Mouse (Mus musculus) liver, embryonic 11.5 days (tissue): ENCODE results near the gene Ccdc57. TPM values are rescaled to one million over a fixed set of nuclear protein-coding genes. Genes with fewer than 3 reads are reported as not detected.
A peak's percentile ranks its signal among the peaks of the same experiment; 100 is the strongest.
"Not testable (repeated sequence)": the region's sequence is repeated elsewhere in the genome, so short reads cannot be mapped to it uniquely, and the experiment has no call there.

ENCODE experiments used
- ATAC-seq: fragments of 200-750 bp; cut with Nextera tagmentation; replicated peaks from 2 replicates; pipeline ENCODE4 v1.8.0; 2017; ENCODE audit warnings: moderate number of reproducible peaks, mild to moderate bottlenecking, moderate TSS enrichment, moderate library complexity; ENCODE audit not compliant: low FRiP score
- DNase-seq: peaks from one replicate; pipeline ENCODE4 v3.0.0-alpha.2; 2017; ENCODE audit warnings: low spot score
- H3K27ac ChIP-seq: fragments of 300-500 bp; sonication (generic); 2 replicates; pipeline ENCODE4 v1.5.1; 2014; ENCODE audit warnings: mild to moderate bottlenecking, low read depth, low read length, control low read depth
- H3K27me3 ChIP-seq: fragments of 300-500 bp; sonication (generic); replicated peaks from 2 replicates; pipeline ENCODE4 v1.6.1; 2014; ENCODE audit warnings: low read length, mixed read lengths; ENCODE audit not compliant: control insufficient read depth, insufficient read depth
- H3K36me3 ChIP-seq: fragments of 300-500 bp; sonication (generic); 2 replicates; pipeline ENCODE4 v1.6.1; 2014; ENCODE audit warnings: mild to moderate bottlenecking, low read length, moderate library complexity, mixed read lengths; ENCODE audit not compliant: control insufficient read depth, insufficient read depth
- H3K4me1 ChIP-seq: fragments of 300-500 bp; sonication (generic); replicated peaks from 2 replicates; pipeline ENCODE4 v1.6.1; 2014; ENCODE audit warnings: low read length, mixed read lengths; ENCODE audit not compliant: control insufficient read depth, insufficient read depth
- H3K4me2 ChIP-seq: fragments of 300-500 bp; sonication (generic); 2 replicates; pipeline ENCODE4 v1.6.1; 2014; ENCODE audit warnings: mild to moderate bottlenecking, control low read depth, moderate library complexity
- H3K4me3 ChIP-seq: fragments of 300-500 bp; sonication (generic); 2 replicates; pipeline ENCODE4 v1.5.1; 2014; ENCODE audit warnings: low read depth, low read length, control low read depth
- H3K9ac ChIP-seq: fragments of 300-500 bp; sonication (generic); 2 replicates; pipeline ENCODE4 v1.6.1; 2014; ENCODE audit warnings: low read depth, low read length, control low read depth
- H3K9me3 ChIP-seq: fragments of 300-500 bp; sonication (generic); 2 replicates; pipeline ENCODE4 v1.6.1; 2016; ENCODE audit warnings: low read length, inconsistent platforms, mixed read lengths; ENCODE audit not compliant: control insufficient read depth
- WGBS: fragments of 180-500 bp; shearing (Covaris S2); extraction: QIAGEN DNeasy Blood & Tissue Kit; methylation state at CpG from one replicate; pipeline ENCODE4 v1.1.7; 2014; 5-methylcytosine and 5-hydroxymethylcytosine counted together
- polyA plus RNA-seq: library from polyadenylated mRNA; unstranded; fragments of >200 nt; fragmentation: Nextera tagmentation; extraction: Ambion mirVana; gene quantifications from 2 replicates; pipeline ENCODE4 v1.2.1, GENCODE M21; 2014

Ccdc57 gene
- polyA plus RNA-seq, 1 experiment from 2014 or later, result 4.7 TPM

GRCm38 (mm10) chr11:120887502-120887901 lies 45.2 kb downstream of the Ccdc57 start:
- no peak overlapping the region for H3K27ac ChIP-seq
- no peak overlapping the region for H3K9ac ChIP-seq
- WGBS, result 85% methylated on average over 5 of the region's 5 CpGs
- H3K36me3 ChIP-seq, result peaks cover 11% of the 10 kb centered on the region; the same call in 1 of the 2 replicates
- no peaks in the 10 kb centered on the region for H3K4me1 ChIP-seq
- H3K27me3 ChIP-seq, result no peaks in the 10 kb centered on the region
- H3K4me2 ChIP-seq, result no peak overlapping the region
- no peak for ATAC-seq
- peaks cover 3% of the 10 kb centered on the region; the same call in 1 of the 2 replicates for H3K9me3 ChIP-seq
- H3K4me3 ChIP-seq, result no peak overlapping the region
- no peak for DNase-seq

GRCm38 (mm10) chr11:120886462-120886861 lies 46.2 kb downstream of the Ccdc57 start:
- no peak overlapping the region for H3K4me3 ChIP-seq
- WGBS, result 74% methylated on average over 5 of the region's 5 CpGs
- no peak overlapping the region for H3K9ac ChIP-seq
- DNase-seq (no peak), ATAC-seq (no peak)
- H3K36me3 ChIP-seq, result peaks cover 7% of the 10 kb centered on the region; the same call in 1 of the 2 replicates
- no peaks in the 10 kb centered on the region for H3K4me1 ChIP-seq
- H3K27me3 ChIP-seq, result no peaks in the 10 kb centered on the region
- H3K4me2 ChIP-seq, result no peak overlapping the region
- peaks cover 3% of the 10 kb centered on the region; the same call in 1 of the 2 replicates for H3K9me3 ChIP-seq
- H3K27ac ChIP-seq, result no peak overlapping the region

DNA sequence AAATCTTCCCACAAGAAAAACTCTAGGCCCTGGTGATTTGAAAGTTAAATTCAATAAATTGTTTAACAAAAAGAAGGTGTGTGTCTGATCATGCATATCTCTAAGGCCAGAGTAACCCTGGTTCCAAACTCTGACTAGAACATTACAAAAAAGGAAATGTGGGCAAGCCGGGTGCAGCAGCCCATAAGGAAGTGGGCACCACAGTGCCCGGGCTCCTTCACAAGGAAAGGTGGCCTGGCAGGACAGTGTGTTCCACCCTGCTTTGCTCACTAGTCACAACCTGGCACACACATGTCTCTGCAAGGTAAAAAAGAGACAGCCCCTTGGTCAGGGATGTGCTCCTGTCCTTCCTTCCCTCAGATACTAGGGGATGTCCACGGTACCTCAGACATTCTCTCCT lies 49.1 kb downstream of the Ccdc57 start:
- Histone ChIP-seq H3K4me2 (no peak overlapping the region), H3K9ac (no peak overlapping the region), H3K27ac (no peak overlapping the region), H3K4me1 (no peaks in the 10 kb centered on the region), H3K36me3 (peaks cover 7% of the 10 kb centered on the region), H3K27me3 (no peaks in the 10 kb centered on the region), H3K4me3 (no peak overlapping the region), H3K9me3 (peaks cover 3% of the 10 kb centered on the region; the same call in 1 of the 2 replicates)
- DNase-seq (no peak), ATAC-seq (no peak)
- WGBS, result 88% methylated on average over 3 of the region's 3 CpGs

- Histone ChIP-seq H3K27ac (no peak overlapping the region), H3K4me3 (no peak overlapping the region), H3K9me3 (peaks cover 3% of the 10 kb centered on the region; the same call in 1 of the 2 replicates), H3K9ac (no peak overlapping the region), H3K4me2 (no peak overlapping the region), H3K27me3 (no peaks in the 10 kb centered on the region), H3K4me1 (no peaks in the 10 kb centered on the region), H3K36me3 (peaks cover 5% of the 10 kb centered on the region)
- DNase-seq (no peak), ATAC-seq (no peak)
- 84% methylated on average over 4 of the region's 4 CpGs for WGBS
These were observed 49.7 kb downstream of the Ccdc57 start for GRCm38 (mm10) chr11:120882931-120883330.

DNA sequence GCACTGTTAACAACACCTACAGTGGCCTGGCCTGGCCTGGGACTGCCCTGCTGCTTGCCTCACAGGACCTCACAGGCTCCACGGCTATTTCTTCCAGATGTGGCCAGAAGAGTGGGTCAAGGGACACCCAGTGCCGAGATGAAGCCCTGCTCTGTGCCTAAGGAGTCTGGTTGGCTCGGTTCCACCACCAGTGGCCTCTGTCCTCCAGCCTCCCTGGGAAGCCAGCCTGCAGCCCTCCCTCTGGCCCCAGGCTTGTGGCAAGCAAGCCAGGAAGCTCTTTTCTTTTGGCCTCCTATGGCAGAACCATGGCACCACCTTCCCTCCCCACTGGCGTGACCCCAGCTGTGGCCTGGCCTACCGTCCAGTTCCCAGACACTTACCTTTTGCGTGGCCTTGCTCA lies 59.5 kb downstream of the Ccdc57 start:
- WGBS, result 86% methylated on average over 6 of the region's 6 CpGs
- DNase-seq (no peak), ATAC-seq (no peak)
- no peaks in the 10 kb centered on the region for H3K27me3 ChIP-seq
- no peaks in the 10 kb centered on the region for H3K9me3 ChIP-seq
- H3K27ac ChIP-seq, result no peak overlapping the region
- H3K4me3 ChIP-seq, result no peak overlapping the region
- no peaks in the 10 kb centered on the region for H3K36me3 ChIP-seq
- H3K4me1 ChIP-seq, result no peaks in the 10 kb centered on the region
- H3K9ac ChIP-seq, result 0 out of 2 replicates have a peak overlapping the region, but pooled peaks have one; percentile 6
- H3K4me2 ChIP-seq, result no peak overlapping the region

GRCm38 (mm10) chr11:120871521-120871920 lies 61.2 kb downstream of the Ccdc57 start:
- no peak for ATAC-seq
- Histone ChIP-seq H3K27me3 (no peaks in the 10 kb centered on the region), H3K27ac (no peak overlapping the region), H3K9me3 (no peaks in the 10 kb centered on the region), H3K4me2 (no peak overlapping the region), H3K4me1 (no peaks in the 10 kb centered on the region), H3K9ac (no peak overlapping the region), H3K36me3 (no peaks in the 10 kb centered on the region), H3K4me3 (no peak overlapping the region)
- WGBS, result 88% methylated on average over 9 of the region's 9 CpGs
- DNase-seq, result no peak

GRCm38 (mm10) chr11:120865816-120866215 lies 66.9 kb downstream of the Ccdc57 start:
- ATAC-seq (no peak), DNase-seq (no peak)
- no peaks in the 10 kb centered on the region for H3K9me3 ChIP-seq
- 89% methylated on average over 1 of the region's 1 CpGs for WGBS
- H3K4me3 ChIP-seq, result no peak overlapping the region
- no peak overlapping the region for H3K27ac ChIP-seq
- H3K27me3 ChIP-seq, result no peaks in the 10 kb centered on the region
- no peaks in the 10 kb centered on the region for H3K4me1 ChIP-seq
- no peak overlapping the region for H3K9ac ChIP-seq
- H3K36me3 ChIP-seq, result no peaks in the 10 kb centered on the region
- H3K4me2 ChIP-seq, result no peak overlapping the region

GRCm38 (mm10) chr11:120862819-120863218 lies 69.9 kb downstream of the Ccdc57 start:
- Histone ChIP-seq H3K36me3 (no peaks in the 10 kb centered on the region; the same call in 1 of the 2 replicates), H3K27me3 (no peaks in the 10 kb centered on the region), H3K4me3 (no peak overlapping the region), H3K9me3 (no peaks in the 10 kb centered on the region), H3K27ac (no peak overlapping the region), H3K9ac (no peak overlapping the region), H3K4me2 (no peak overlapping the region), H3K4me1 (no peaks in the 10 kb centered on the region)
- DNase-seq (no peak), ATAC-seq (no peak)
- WGBS, result 85% methylated on average over 10 of the region's 10 CpGs

GRCm38 (mm10) chr11:120855938-120856337 lies 76.7 kb downstream of the Ccdc57 start:
- 96% methylated on average over 3 of the region's 3 CpGs for WGBS
- DNase-seq, H3K4me1 ChIP-seq, H3K36me3 ChIP-seq, H3K27ac ChIP-seq, H3K9ac ChIP-seq, H3K4me2 ChIP-seq, H3K4me3 ChIP-seq, H3K27me3 ChIP-seq, H3K9me3 ChIP-seq: not testable (repeated sequence)
- ATAC-seq, result peak; percentile 47; the same call in 1 of the 2 replicates
